Mouse (Mus musculus) monocyte, adult 5-6 weeks (primary cell): ENCODE measurements around the gene Vmn1r15. TPM values are rescaled to one million over a fixed set of nuclear protein-coding genes. Genes with fewer than 3 reads are reported as not detected.

Experiments
- ATAC-seq: fragments of 153-309, 156-312 bp; replicated peaks from 2 replicates; pipeline ENCODE4 v1.8.0; 2017; ENCODE audit warnings: mild to moderate bottlenecking; ENCODE audit not compliant: low TSS enrichment, insufficient number of reproducible peaks, severe bottlenecking, poor library complexity, low FRiP score
- total RNA-seq: library from RNA; stranded (forward); fragments of 200-1000, 200-491, 200-594 nt; gene quantifications from 3 replicates; pipeline ENCODE4 v1.2.3, GENCODE M21; 2017

The Vmn1r15 gene
- not detected in 3 replicates for total RNA-seq

GRCm38 (mm10) chr6:57257652-57258051, at the start of gene Vmn1r15:
Vmn1r15 (plus strand) TSS chr6:57257952.
- no peak for ATAC-seq

GRCm38 (mm10) chr6:57231386-57231785, 26.4 kb upstream of the Vmn1r15 start, which contains the start of gene Vmn1r14:
Vmn1r14 (plus strand) TSS chr6:57231686.
- ATAC-seq, result no peak

- no peak for ATAC-seq
Observed at GRCm38 (mm10) chr6:57260990-57261389, 3.2 kb downstream of the Vmn1r15 start.

- no peak for ATAC-seq
Observed at GRCm38 (mm10) chr6:57271881-57272280, 14.1 kb downstream of the Vmn1r15 start.

GRCm38 (mm10) chr6:57272517-57272916, 14.8 kb downstream of the Vmn1r15 start:
- ATAC-seq, result no peak

- ATAC-seq, result no peak
Observed at GRCm38 (mm10) chr6:57278952-57279351, 21.2 kb downstream of the Vmn1r15 start.

Other genes with a start within 250 kb of the Vmn1r15 start
- 0.58 TPM in 1 of 3 replicates, not detected in the others for gene Vmn1r7, start 232.6 kb upstream of the Vmn1r15 start, total RNA-seq
- gene Vmn1r8, start 225.7 kb upstream of the Vmn1r15 start, total RNA-seq, result not detected in 3 replicates
- not detected in 3 replicates for gene Vmn1r9, start 191.2 kb upstream of the Vmn1r15 start, total RNA-seq
- not detected in 3 replicates for gene Vmn1r10, start 148.5 kb upstream of the Vmn1r15 start, total RNA-seq
- gene Vmn1r11, start 124.5 kb upstream of the Vmn1r15 start, total RNA-seq, result not detected in 3 replicates
- not detected in 3 replicates for gene Vmn1r12, start 101.0 kb upstream of the Vmn1r15 start, total RNA-seq
- 0.10 TPM in 1 of 3 replicates, not detected in the others for gene Vmn1r13, start 54.7 kb upstream of the Vmn1r15 start, total RNA-seq
- gene Vmn1r14, start 26.3 kb upstream of the Vmn1r15 start, total RNA-seq, result not detected in 3 replicates
- not detected in 3 replicates for gene Vmn1r16, start 71.5 kb downstream of the Vmn1r15 start, total RNA-seq
- not detected in 3 replicates for gene Vmn1r17, start 105.8 kb downstream of the Vmn1r15 start, total RNA-seq
- not detected in 3 replicates for gene Vmn1r18, start 137.8 kb downstream of the Vmn1r15 start, total RNA-seq
- gene Vmn1r19, start 145.8 kb downstream of the Vmn1r15 start, total RNA-seq, result not detected in 3 replicates
- not detected in 3 replicates for gene Vmn1r20, start 171.0 kb downstream of the Vmn1r15 start, total RNA-seq